Mouse (Mus musculus) hindbrain, embryonic 11.5 days (tissue): ENCODE data around the gene Rxra. TPM values are rescaled to one million over a fixed set of nuclear protein-coding genes. Genes with fewer than 3 reads are reported as not detected.

Experiments
- ATAC-seq: fragments of 200-750 bp; cut with Nextera tagmentation; 2 replicates; pipeline ENCODE4 v1.8.0; 2017; ENCODE audit warnings: mild to moderate bottlenecking, moderate TSS enrichment, moderate library complexity; ENCODE audit not compliant: low FRiP score
- DNase-seq: peaks from one replicate; pipeline ENCODE4 v3.0.0-alpha.2; 2015; ENCODE audit warnings: low spot score
- H3K27ac ChIP-seq: fragments of 300-500 bp; sonication (generic); 2 replicates; pipeline ENCODE4 v1.5.1; 2014; ENCODE audit warnings: mild to moderate bottlenecking, low read depth, low read length
- H3K27me3 ChIP-seq: fragments of 300-500 bp; sonication (generic); 2 replicates; pipeline ENCODE4 v1.6.1; 2014; ENCODE audit warnings: mild to moderate bottlenecking, low read length, moderate library complexity, mixed read lengths; ENCODE audit not compliant: control insufficient read depth, insufficient read depth
- H3K36me3 ChIP-seq: fragments of 300-500 bp; sonication (generic); 2 replicates; pipeline ENCODE4 v1.6.1; 2014; ENCODE audit warnings: mild to moderate bottlenecking, low read length, moderate library complexity, mixed read lengths; ENCODE audit not compliant: control insufficient read depth, insufficient read depth
- H3K4me1 ChIP-seq: fragments of 300-500 bp; sonication (generic); replicated peaks from 2 replicates; pipeline ENCODE4 v1.6.1; 2014; ENCODE audit warnings: low read length, mixed read lengths; ENCODE audit not compliant: control insufficient read depth, insufficient read depth
- H3K4me2 ChIP-seq: fragments of 300-500 bp; sonication (generic); replicated peaks from 2 replicates; pipeline ENCODE4 v1.6.1; 2014; ENCODE audit warnings: mild to moderate bottlenecking, low read depth, low read length
- H3K4me3 ChIP-seq: fragments of 300-500 bp; sonication (generic); 2 replicates; pipeline ENCODE4 v1.5.1; 2014; ENCODE audit warnings: low read depth, low read length
- H3K9ac ChIP-seq: fragments of 300-500 bp; sonication (generic); 2 replicates; pipeline ENCODE4 v1.6.1; 2014; ENCODE audit warnings: low read depth, low read length
- H3K9me3 ChIP-seq: fragments of 300-500 bp; sonication (generic); 2 replicates; pipeline ENCODE4 v1.6.1; 2016; ENCODE audit warnings: low read length; ENCODE audit not compliant: control insufficient read depth
- WGBS: fragments of 180-500 bp; shearing (Covaris S2); extraction: QIAGEN DNeasy Blood & Tissue Kit; methylation state at CpG from one replicate; pipeline ENCODE4 v1.1.7; 2014; 5-methylcytosine and 5-hydroxymethylcytosine counted together
- polyA plus RNA-seq: library from polyadenylated mRNA; unstranded; fragments of >200 nt; fragmentation: Nextera tagmentation; extraction: Ambion mirVana; gene quantifications from 2 replicates; pipeline ENCODE4 v1.2.1, GENCODE M21; 2014

The Rxra gene
- polyA plus RNA-seq, 1 experiment from 2014 or later = 6.5 TPM

- Histone ChIP-seq H3K27me3 (no peaks in the 10 kb centered on the region), H3K9ac (no peak overlapping the region), H3K4me1 (peaks cover 12% of the 10 kb centered on the region), H3K4me3 (no peak overlapping the region), H3K27ac (no peak overlapping the region), H3K4me2 (no peak overlapping the region), H3K9me3 (no peaks in the 10 kb centered on the region), H3K36me3 (no peaks in the 10 kb centered on the region)
- no peak for DNase-seq
- WGBS = 76% methylated on average over 13 of the region's 13 CpGs
- ATAC-seq = no peak
Measured at GRCm38 (mm10) chr2:27744612-27745351, 68.5 kb downstream of the Rxra start.

GRCm38 (mm10) chr2:27745673-27746620, 69.7 kb downstream of the Rxra start:
- Histone ChIP-seq H3K9ac (no peak overlapping the region), H3K9me3 (no peaks in the 10 kb centered on the region), H3K4me3 (no peak overlapping the region), H3K27ac (no peak overlapping the region), H3K4me1 (peaks cover under 1% of the 10 kb centered on the region; the same call in 1 of the 2 replicates), H3K4me2 (no peak overlapping the region), H3K27me3 (no peaks in the 10 kb centered on the region), H3K36me3 (no peaks in the 10 kb centered on the region)
- no peak for ATAC-seq
- 38% methylated on average over 18 of the region's 18 CpGs for WGBS
- no peak for DNase-seq

- H3K9me3 ChIP-seq = no peaks in the 10 kb centered on the region
- H3K27me3 ChIP-seq = no peaks in the 10 kb centered on the region
- no peak overlapping the region for H3K4me3 ChIP-seq
- no peak for ATAC-seq
- no peaks in the 10 kb centered on the region for H3K36me3 ChIP-seq
- 62% methylated on average over 2 of the region's 2 CpGs for WGBS
- no peak overlapping the region for H3K4me2 ChIP-seq
- no peaks in the 10 kb centered on the region for H3K4me1 ChIP-seq
- H3K9ac ChIP-seq = no peak overlapping the region
- no peak for DNase-seq
- no peak overlapping the region for H3K27ac ChIP-seq
Measured at GRCm38 (mm10) chr2:27746854-27747253, 70.6 kb downstream of the Rxra start.

GRCm38 (mm10) chr2:27748984-27749383, 72.7 kb downstream of the Rxra start:
- no peak for ATAC-seq

GRCm38 (mm10) chr2:27750399-27751134, 74.3 kb downstream of the Rxra start:
- peaks cover 3% of the 10 kb centered on the region; the same call in 1 of the 2 replicates for H3K36me3 ChIP-seq
- no peak overlapping the region for H3K27ac ChIP-seq
- ATAC-seq = no peak

More at GRCm38 (mm10) chr2:27748984-27749383, 72.7 kb downstream of the Rxra start:
- Histone ChIP-seq H3K9me3 (no peaks in the 10 kb centered on the region), H3K27me3 (no peaks in the 10 kb centered on the region), H3K4me2 (no peak overlapping the region), H3K27ac (no peak overlapping the region), H3K36me3 (peaks cover 3% of the 10 kb centered on the region; the same call in 1 of the 2 replicates), H3K4me1 (no peaks in the 10 kb centered on the region), H3K4me3 (no peak overlapping the region), H3K9ac (no peak overlapping the region)
- DNase-seq = no peak
- WGBS = 84% methylated on average over 11 of the region's 11 CpGs

GRCm38 (mm10) chr2:27751135-27751519, 74.9 kb downstream of the Rxra start:
- H3K4me3 ChIP-seq = no peak overlapping the region
- H3K4me1 ChIP-seq = no peaks in the 10 kb centered on the region
- H3K27me3 ChIP-seq = no peaks in the 10 kb centered on the region
- H3K27ac ChIP-seq = no peak overlapping the region
- H3K4me2 ChIP-seq = no peak overlapping the region
- H3K9me3 ChIP-seq = no peaks in the 10 kb centered on the region
- peaks cover 3% of the 10 kb centered on the region; the same call in 1 of the 2 replicates for H3K36me3 ChIP-seq
- ATAC-seq (no peak), DNase-seq (no peak)
- 84% methylated on average over 7 of the region's 7 CpGs for WGBS
- H3K9ac ChIP-seq = no peak overlapping the region

More at GRCm38 (mm10) chr2:27750399-27751134, 74.3 kb downstream of the Rxra start:
- Histone ChIP-seq H3K27me3 (no peaks in the 10 kb centered on the region), H3K4me2 (no peak overlapping the region), H3K4me3 (no peak overlapping the region), H3K9ac (no peak overlapping the region), H3K9me3 (no peaks in the 10 kb centered on the region), H3K4me1 (no peaks in the 10 kb centered on the region)
- DNase-seq = no peak
- WGBS = 89% methylated on average over 12 of the region's 12 CpGs

- Histone ChIP-seq H3K27me3 (no peaks in the 10 kb centered on the region), H3K9ac (no peak overlapping the region), H3K36me3 (peaks cover 3% of the 10 kb centered on the region; the same call in 1 of the 2 replicates), H3K4me1 (no peaks in the 10 kb centered on the region), H3K27ac (no peak overlapping the region), H3K4me2 (no peak overlapping the region), H3K9me3 (no peaks in the 10 kb centered on the region), H3K4me3 (no peak overlapping the region)
- WGBS = 94% methylated on average over 4 of the region's 4 CpGs
- ATAC-seq (no peak), DNase-seq (no peak)
Measured at GRCm38 (mm10) chr2:27751803-27752202, 75.6 kb downstream of the Rxra start.

GRCm38 (mm10) chr2:27754094-27754493, 77.9 kb downstream of the Rxra start:
- H3K9ac ChIP-seq = no peak overlapping the region
- H3K27me3 ChIP-seq = no peaks in the 10 kb centered on the region
- no peak overlapping the region for H3K4me2 ChIP-seq
- H3K27ac ChIP-seq = no peak overlapping the region
- no peak overlapping the region for H3K4me3 ChIP-seq
- ATAC-seq = no peak
- H3K4me1 ChIP-seq = 0 out of 2 replicates have a peak, but pooled peaks cover 2% of the 10 kb centered on the region
- no peaks in the 10 kb centered on the region for H3K9me3 ChIP-seq
- no peak for DNase-seq
- peaks cover 3% of the 10 kb centered on the region; the same call in 1 of the 2 replicates for H3K36me3 ChIP-seq
- WGBS = 96% methylated on average over 9 of the region's 9 CpGs
